Mouse (Mus musculus) forebrain, postnatal 0 days (tissue): ENCODE results near the gene Fhit. TPM values are rescaled to one million over a fixed set of nuclear protein-coding genes. Genes with fewer than 3 reads are reported as not detected.

Source experiments
- ATAC-seq: fragments of 200-750 bp; cut with Nextera tagmentation; 2 replicates; pipeline ENCODE4 v1.8.0; 2017; ENCODE audit warnings: mild to moderate bottlenecking, moderate library complexity
- DNase-seq: peaks from one replicate; pipeline ENCODE4 v3.0.0-alpha.2; 2015
- H3K27ac ChIP-seq: fragments of 300-500 bp; sonication (generic); 2 replicates; pipeline ENCODE4 v1.5.1; 2014; ENCODE audit warnings: low read depth, mild to moderate bottlenecking, antibody characterized with exemption, low read length, moderate library complexity, mixed read lengths
- H3K27me3 ChIP-seq: fragments of 300-500 bp; sonication (generic); 2 replicates; pipeline ENCODE4 v1.6.1; 2014; ENCODE audit warnings: mild to moderate bottlenecking, low read length, mixed read lengths; ENCODE audit not compliant: insufficient read depth
- H3K36me3 ChIP-seq: fragments of 300-500 bp; sonication (generic); 2 replicates; pipeline ENCODE4 v1.6.1; 2014; ENCODE audit warnings: mild to moderate bottlenecking, moderate library complexity; ENCODE audit not compliant: insufficient read depth
- H3K4me1 ChIP-seq: fragments of 300-500 bp; sonication (generic); 2 replicates; pipeline ENCODE4 v1.6.1; 2014; ENCODE audit warnings: antibody characterized with exemption; ENCODE audit not compliant: insufficient read depth
- H3K4me2 ChIP-seq: fragments of 300-500 bp; sonication (generic); 2 replicates; pipeline ENCODE4 v1.6.1; 2014; ENCODE audit warnings: low read depth, mild to moderate bottlenecking, moderate library complexity
- H3K4me3 ChIP-seq: fragments of 300-500 bp; sonication (generic); 2 replicates; pipeline ENCODE4 v1.5.1; 2014; ENCODE audit warnings: low read depth, low read length, mixed read lengths
- H3K9ac ChIP-seq: fragments of 300-500 bp; sonication (generic); 2 replicates; pipeline ENCODE4 v1.6.1; 2014; ENCODE audit warnings: mild to moderate bottlenecking
- H3K9me3 ChIP-seq: fragments of 300-500 bp; sonication (generic); 2 replicates; pipeline ENCODE4 v1.6.1; 2016; ENCODE audit warnings: low read length
- CTCF ChIP-seq: sonication (generic); IDR thresholded peaks from 2 replicates; pipeline ENCODE4 v1.5.1; 2016; ENCODE audit warnings: antibody characterized with exemption, control low read depth, low read depth
- WGBS: fragments of 180-500 bp; shearing (Covaris S2); extraction: QIAGEN DNeasy Blood & Tissue Kit; methylation state at CpG from one replicate; pipeline ENCODE4 v1.1.7; 2014; 5-methylcytosine and 5-hydroxymethylcytosine counted together
- polyA plus RNA-seq: library from polyadenylated mRNA; unstranded; fragments of >200 nt; fragmentation: Nextera tagmentation; extraction: Ambion mirVana; gene quantifications from 2 replicates; pipeline ENCODE4 v1.2.1, GENCODE M21; 2015
- total RNA-seq: library from RNA; depleted of rRNA; stranded (reverse); fragments of >200 nt; gene quantifications from 2 replicates; pipeline ENCODE4 v1.2.3, GENCODE M21; 2014

The Fhit gene
- total and polyA plus RNA-seq, 2 experiments from 2014 or later, result 8.0 to 8.9 TPM

DNA sequence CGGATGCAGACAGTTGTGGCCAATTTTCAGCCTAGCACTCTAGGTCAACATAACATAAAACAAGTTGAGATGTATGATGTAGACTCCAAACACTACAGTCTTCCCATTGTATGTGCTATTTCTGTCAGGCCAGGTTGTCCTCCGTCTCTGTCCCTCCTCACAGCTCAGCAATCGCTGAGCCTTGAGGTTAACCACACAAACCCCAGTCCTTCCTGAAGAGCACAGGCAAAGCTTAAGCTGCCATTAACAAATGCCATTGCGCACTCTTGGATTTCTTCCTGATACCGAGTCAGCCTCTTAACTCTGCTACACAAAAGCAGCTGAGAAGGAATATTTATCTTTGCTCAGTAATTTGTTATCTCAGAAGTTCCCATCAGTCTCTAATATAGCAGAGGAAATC is 568.4 kb downstream of the Fhit start:
- ATAC-seq (no peak), DNase-seq (no peak)
- Histone ChIP-seq H3K4me2 (no peak overlapping the region), H3K9me3 (no peaks in the 10 kb centered on the region), H3K27me3 (no peaks in the 10 kb centered on the region), H3K4me3 (no peak overlapping the region), H3K4me1 (no peaks in the 10 kb centered on the region), H3K27ac (no peak overlapping the region), H3K9ac (no peak overlapping the region), H3K36me3 (no peaks in the 10 kb centered on the region)
- WGBS, result 86% methylated on average over 5 of the region's 5 CpGs
- TF ChIP-seq CTCF, result no peak

DNA sequence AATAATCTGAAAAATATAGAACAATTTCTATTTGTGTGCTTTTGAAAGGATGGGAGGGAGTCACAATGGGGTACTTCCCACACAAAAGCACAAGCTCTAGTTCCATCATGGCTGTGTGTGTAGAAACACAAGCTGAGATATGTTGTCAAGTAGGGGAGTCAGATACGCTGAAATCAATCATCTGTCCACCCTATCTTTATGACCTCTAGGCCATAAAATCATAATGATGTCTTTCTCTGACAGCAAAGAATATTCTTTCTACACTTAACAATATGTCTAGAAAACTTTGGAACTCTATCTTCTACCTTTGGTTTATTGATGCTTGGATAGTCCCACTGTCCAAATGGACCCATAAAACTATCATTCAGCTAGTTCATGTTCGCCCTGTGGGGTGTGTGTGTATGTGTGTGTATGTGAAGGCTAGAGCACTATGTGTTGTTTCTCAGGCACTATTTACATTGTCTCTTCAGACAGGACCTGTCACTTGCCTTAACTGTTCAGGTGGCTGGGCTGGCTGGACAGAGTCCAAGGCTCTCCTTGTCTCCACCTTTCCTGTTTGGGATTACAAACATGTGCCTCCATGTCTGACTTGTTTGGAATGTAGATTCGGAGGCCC is 592.8 kb downstream of the Fhit start:
- Histone ChIP-seq H3K9me3 (no peaks in the 10 kb centered on the region), H3K9ac (no peak overlapping the region), H3K4me1 (no peaks in the 10 kb centered on the region), H3K36me3 (no peaks in the 10 kb centered on the region), H3K27me3 (no peaks in the 10 kb centered on the region), H3K4me3 (no peak overlapping the region), H3K4me2 (no peak overlapping the region), H3K27ac (no peak overlapping the region)
- 92% methylated on average over 3 of the region's 3 CpGs for WGBS
- DNase-seq (no peak), ATAC-seq (no peak)
- TF ChIP-seq CTCF, result no peak

DNA sequence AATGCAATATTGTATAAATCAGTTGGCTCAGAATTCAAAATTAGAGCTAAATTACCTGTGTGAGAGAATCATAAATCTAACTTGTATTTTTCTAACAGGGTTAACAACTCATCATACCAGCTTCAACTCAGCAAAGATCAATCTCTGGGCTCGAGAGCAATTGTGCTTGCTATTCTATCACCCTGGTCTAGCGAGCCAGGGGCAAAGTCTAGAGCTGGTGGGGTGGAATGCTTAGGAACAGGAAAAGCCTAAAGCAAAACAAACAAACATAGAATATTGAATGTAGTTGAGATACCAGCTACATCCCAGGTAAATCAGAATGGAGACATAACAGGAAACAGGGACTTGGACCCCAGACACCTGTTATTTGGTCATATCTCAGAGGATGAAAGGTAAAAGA is 594.1 kb downstream of the Fhit start:
- Histone ChIP-seq H3K27ac (no peak overlapping the region), H3K27me3 (no peaks in the 10 kb centered on the region), H3K36me3 (no peaks in the 10 kb centered on the region), H3K9me3 (no peaks in the 10 kb centered on the region), H3K4me2 (no peak overlapping the region), H3K4me3 (no peak overlapping the region), H3K9ac (no peak overlapping the region), H3K4me1 (no peaks in the 10 kb centered on the region)
- ATAC-seq (no peak), DNase-seq (no peak)
- TF ChIP-seq CTCF, result no peak
- 90% methylated on average over 2 of the region's 2 CpGs for WGBS

DNA sequence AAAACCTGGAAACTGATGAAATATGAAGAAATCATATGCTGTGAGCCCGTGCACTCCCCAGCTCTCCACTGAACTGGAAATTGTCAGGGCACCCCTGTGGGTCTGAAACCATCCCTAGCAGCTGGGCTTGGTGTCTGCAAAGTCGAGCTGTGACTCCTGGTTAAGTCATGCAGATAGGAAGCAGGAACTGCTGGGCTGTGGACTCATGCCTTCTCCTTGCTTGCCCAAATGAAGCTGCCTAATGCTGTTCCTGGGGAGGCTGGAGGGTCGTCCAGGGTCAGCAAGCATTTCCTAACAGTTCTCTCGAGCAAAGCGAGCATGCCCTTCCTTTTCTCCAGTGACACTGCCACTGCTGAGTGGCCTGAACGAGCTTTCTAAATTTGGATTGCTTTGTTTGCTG is 607.1 kb downstream of the Fhit start:
- Histone ChIP-seq H3K36me3 (no peaks in the 10 kb centered on the region), H3K9me3 (no peaks in the 10 kb centered on the region), H3K4me2 (no peak overlapping the region), H3K27ac (no peak overlapping the region), H3K4me1 (no peaks in the 10 kb centered on the region), H3K27me3 (no peaks in the 10 kb centered on the region), H3K4me3 (no peak overlapping the region), H3K9ac (no peak overlapping the region)
- 30% methylated on average over 6 of the region's 6 CpGs for WGBS
- no peak for TF ChIP-seq CTCF
- ATAC-seq (no peak), DNase-seq (no peak)

DNA sequence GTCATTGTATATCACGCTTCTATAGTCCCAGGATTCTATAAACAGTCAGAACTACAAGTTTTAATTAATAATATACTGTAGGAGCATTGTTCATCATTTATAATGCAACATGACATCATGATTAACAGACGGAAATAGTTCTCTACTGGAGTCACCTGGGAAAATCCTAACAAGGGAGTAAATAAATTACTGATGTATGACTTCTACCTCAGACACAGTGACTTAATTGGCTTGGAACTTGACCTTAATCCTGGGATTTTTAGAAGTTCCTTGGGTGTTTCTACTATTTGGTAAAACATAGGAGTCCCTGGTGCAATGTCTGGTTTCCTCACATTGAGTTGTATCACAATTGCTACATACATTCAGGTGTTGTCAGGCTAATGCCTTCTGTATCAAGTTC is 613.2 kb downstream of the Fhit start:
- Histone ChIP-seq H3K36me3 (no peaks in the 10 kb centered on the region), H3K4me2 (no peak overlapping the region), H3K9ac (no peak overlapping the region), H3K27ac (no peak overlapping the region), H3K4me3 (no peak overlapping the region), H3K9me3 (no peaks in the 10 kb centered on the region), H3K27me3 (no peaks in the 10 kb centered on the region), H3K4me1 (no peaks in the 10 kb centered on the region)
- ATAC-seq, result no peak
- no peak for TF ChIP-seq CTCF
- DNase-seq, result no peak
- 80% methylated on average over 2 of the region's 2 CpGs for WGBS

DNA sequence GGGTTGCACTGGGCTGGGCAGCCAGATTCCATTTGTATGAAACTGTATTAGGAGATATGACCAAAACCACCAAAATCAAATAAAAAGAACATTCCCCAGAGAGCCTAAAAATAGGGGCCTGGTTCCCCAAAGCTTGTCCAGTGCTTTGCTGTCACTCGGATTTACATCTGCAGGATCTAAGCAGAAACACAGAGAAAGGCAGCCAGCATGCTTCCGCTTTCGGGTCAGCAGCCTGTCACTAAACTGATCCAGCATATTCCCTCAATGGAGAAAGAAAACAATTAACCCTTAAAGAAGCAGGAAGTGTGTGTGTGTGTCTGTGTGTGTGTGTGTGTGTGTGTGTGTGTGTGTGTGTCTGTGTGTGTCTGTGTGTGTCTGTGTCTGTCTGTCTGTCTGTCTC is 615.9 kb downstream of the Fhit start:
- no peak overlapping the region for H3K4me3 ChIP-seq
- no peak for ATAC-seq
- no peak overlapping the region for H3K9ac ChIP-seq
- no peak for DNase-seq
- no peak overlapping the region for H3K27ac ChIP-seq
- TF ChIP-seq CTCF, result no peak
- H3K4me1 ChIP-seq, result no peaks in the 10 kb centered on the region
- no peaks in the 10 kb centered on the region for H3K36me3 ChIP-seq
- H3K9me3 ChIP-seq, result no peaks in the 10 kb centered on the region
- H3K4me2 ChIP-seq, result no peak overlapping the region
- 39% methylated on average over 3 of the region's 3 CpGs for WGBS
- H3K27me3 ChIP-seq, result no peaks in the 10 kb centered on the region

DNA sequence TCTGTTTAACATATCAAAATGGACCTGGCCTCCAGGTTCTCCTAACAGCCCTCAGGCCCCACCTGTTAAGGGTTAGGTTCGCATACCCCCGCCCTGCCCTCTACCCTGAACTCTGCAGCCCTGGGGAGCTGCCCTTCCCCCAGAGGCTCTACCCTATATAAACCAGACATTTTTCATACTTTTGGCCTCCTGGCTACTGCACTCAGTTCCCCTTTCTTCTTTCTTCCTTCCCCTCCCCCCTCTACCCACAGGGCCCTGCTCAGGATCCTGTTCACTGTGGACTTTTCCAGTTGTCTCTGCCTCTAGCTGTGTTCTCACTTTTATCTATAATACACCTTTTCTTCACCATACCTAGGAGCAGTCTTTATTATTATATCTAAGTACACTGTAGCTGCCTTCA is 627.0 kb downstream of the Fhit start:
- no peak overlapping the region for H3K9ac ChIP-seq
- WGBS, result 85% methylated on average over 2 of the region's 2 CpGs
- no peak for DNase-seq
- no peaks in the 10 kb centered on the region for H3K4me1 ChIP-seq
- H3K9me3 ChIP-seq, result no peaks in the 10 kb centered on the region
- H3K4me3 ChIP-seq, result no peak overlapping the region
- H3K4me2 ChIP-seq, result no peak overlapping the region
- no peak for TF ChIP-seq CTCF
- no peaks in the 10 kb centered on the region for H3K36me3 ChIP-seq
- no peak overlapping the region for H3K27ac ChIP-seq
- ATAC-seq, result no peak
- H3K27me3 ChIP-seq, result no peaks in the 10 kb centered on the region
